Mouse (Mus musculus) bone marrow, adult 2 months (tissue): ENCODE measurements around the gene Mrps30. TPM values are rescaled to one million over a fixed set of nuclear protein-coding genes. Genes with fewer than 3 reads are reported as not detected.
"Not testable (repeated sequence)": the region's sequence is repeated elsewhere in the genome, so short reads cannot be mapped to it uniquely, and the experiment has no call there.

ENCODE experiments used
- H3K27ac ChIP-seq: fragments of 200-500 bp; 2 replicates; pipeline ENCODE4 v1.5.1; 2012; ENCODE audit warnings: low read depth, mild to moderate bottlenecking, control low read depth, inconsistent platforms, low read length; ENCODE audit not compliant: control insufficient read depth, poor library complexity, insufficient read depth
- H3K4me1 ChIP-seq: fragments of 200-500 bp; 2 replicates; pipeline ENCODE4 v1.6.1; 2011; ENCODE audit warnings: low read length; ENCODE audit not compliant: control insufficient read depth, insufficient read depth
- H3K4me3 ChIP-seq: fragments of 200-500 bp; replicated peaks from 2 replicates; pipeline ENCODE3; 2011; ENCODE audit warnings: mild to moderate bottlenecking, low read depth, low read length, control low read depth; ENCODE audit not compliant: control insufficient read depth
- CTCF ChIP-seq: fragments of 200-500 bp; IDR thresholded peaks from 2 replicates; pipeline ENCODE4 v1.5.1; 2011; ENCODE audit warnings: low read length, control low read depth; ENCODE audit not compliant: control insufficient read depth, insufficient read depth
- POLR2A ChIP-seq: fragments of 200-500 bp; IDR thresholded peaks from 2 replicates; pipeline ENCODE4 v1.6.1; 2011; ENCODE audit warnings: low read depth, mild to moderate bottlenecking, control low read depth, low read length, borderline replicate concordance; ENCODE audit not compliant: control insufficient read depth
- WGBS: fragments of 180-500 bp; shearing (Covaris S2); methylation state at CpG from one replicate; pipeline ENCODE4 v1.1.7; 2018; 5-methylcytosine and 5-hydroxymethylcytosine counted together
- polyA plus RNA-seq: library from polyadenylated mRNA; stranded (reverse); fragments of >200 nt; gene quantifications from 2 replicates; pipeline ENCODE4 v1.2.4, GENCODE M21; 2011; ENCODE audit warnings: low replicate concordance; ENCODE audit not compliant: missing spikeins, insufficient read depth, insufficient read length

The Mrps30 gene
- polyA plus RNA-seq, result 7.3 and 12.7 TPM in 2 replicates

- under 1% methylated on average over 93 of the region's 93 CpGs for WGBS
- TF ChIP-seq CTCF (no peak; the same call in 1 of the 2 replicates), POLR2A (peak; percentile 61; the same call in 1 of the 2 replicates)
- Histone ChIP-seq H3K27ac (peak within 1 kb of the TSS; percentile 30; the same call in 1 of the 2 replicates), H3K4me3 (peak within 1 kb of the TSS; percentile 95), H3K4me1 (no peaks in the 10 kb centered on the region)
Measured at GRCm38 (mm10) chr13:118386511-118387447, at the start of gene Mrps30, which contains the start of gene B430218F22Rik. Mrps30 (minus strand) TSS chr13:118387252. B430218F22Rik (plus strand) TSS chr13:118386630.

GRCm38 (mm10) chr13:118420847-118421246 is 33.8 kb upstream of the Mrps30 start:
- TF ChIP-seq POLR2A (no peak), CTCF (no peak)

GRCm38 (mm10) chr13:118420408-118420807 is 33.4 kb upstream of the Mrps30 start:
- TF ChIP-seq POLR2A (no peak), CTCF (no peak)
- Histone ChIP-seq H3K27ac (no peak overlapping the region), H3K4me3 (no peak overlapping the region), H3K4me1 (no peaks in the 10 kb centered on the region; the same call in 1 of the 2 replicates)
- 6% methylated on average over 1 of the region's 1 CpGs for WGBS

More at GRCm38 (mm10) chr13:118420847-118421246, 33.8 kb upstream of the Mrps30 start:
- no peak overlapping the region for H3K27ac ChIP-seq
- H3K4me3 ChIP-seq, result no peak overlapping the region
- no peaks in the 10 kb centered on the region; the same call in 1 of the 2 replicates for H3K4me1 ChIP-seq
- WGBS, result 4% methylated on average over 1 of the region's 1 CpGs

- no peaks in the 10 kb centered on the region; the same call in 1 of the 2 replicates for H3K4me1 ChIP-seq
- no peak overlapping the region for H3K27ac ChIP-seq
- TF ChIP-seq CTCF, result no peak
- no peak for TF ChIP-seq POLR2A
- WGBS, result 74% methylated on average over 4 of the region's 4 CpGs
- no peak overlapping the region for H3K4me3 ChIP-seq
Measured at GRCm38 (mm10) chr13:118418163-118418562, 31.1 kb upstream of the Mrps30 start.

GRCm38 (mm10) chr13:118411297-118411992 is 24.4 kb upstream of the Mrps30 start:
- TF ChIP-seq POLR2A, result no peak
- no peak for TF ChIP-seq CTCF
- Histone ChIP-seq H3K27ac (no peak overlapping the region), H3K4me3 (no peak overlapping the region), H3K4me1 (no peaks in the 10 kb centered on the region)
- WGBS, result 73% methylated on average over 6 of the region's 6 CpGs

GRCm38 (mm10) chr13:118403544-118403943 is 16.5 kb upstream of the Mrps30 start:
- TF ChIP-seq POLR2A (no peak), CTCF (no peak)
- H3K4me3 ChIP-seq, result no peak overlapping the region
- H3K27ac ChIP-seq, result no peak overlapping the region
- no peaks in the 10 kb centered on the region for H3K4me1 ChIP-seq

- no peak overlapping the region for H3K27ac ChIP-seq
- TF ChIP-seq POLR2A, result no peak
- no peak for TF ChIP-seq CTCF
- H3K4me3 ChIP-seq, result no peak overlapping the region
- no peaks in the 10 kb centered on the region for H3K4me1 ChIP-seq
- WGBS, result 66% methylated on average over 6 of the region's 6 CpGs
Measured at GRCm38 (mm10) chr13:118400340-118400739, 13.3 kb upstream of the Mrps30 start.

GRCm38 (mm10) chr13:118395803-118396202 is 8.8 kb upstream of the Mrps30 start:
- TF ChIP-seq POLR2A (no peak), CTCF (no peak)
- H3K4me1 ChIP-seq, result no peaks in the 10 kb centered on the region
- H3K4me3 ChIP-seq, result no peak overlapping the region
- 84% methylated on average over 3 of the region's 3 CpGs for WGBS
- no peak overlapping the region for H3K27ac ChIP-seq

GRCm38 (mm10) chr13:118387448-118387801 is 373 bp upstream of the Mrps30 start:
- 4% methylated on average over 10 of the region's 10 CpGs for WGBS
- H3K27ac ChIP-seq, result not testable (repeated sequence)

More at GRCm38 (mm10) chr13:118387448-118387801, 373 bp upstream of the Mrps30 start:
- H3K4me3 ChIP-seq, result peak overlapping the region; percentile 95
- H3K4me1 ChIP-seq, result not testable (repeated sequence)
